Mouse (Mus musculus): Measurements from ENCODE around the gene Cacng7.

Cacng7 gene

GRCm38 (mm10) chr7:3338286-3338935 is 5.7 kb downstream of the Cacng7 start:
- no peak for DNase-seq (ENCODE audit: extremely low read depth, insufficient read length, low spot score)

GRCm38 (mm10) chr7:3339010-3339409 is 6.3 kb downstream of the Cacng7 start:
- DNase-seq (ENCODE audit: extremely low read depth, insufficient read length, low spot score), result no peak

- DNase-seq (ENCODE audit: extremely low read depth, insufficient read length, low spot score), result no peak
Observed at GRCm38 (mm10) chr7:3343861-3344260, 11.1 kb downstream of the Cacng7 start.

GRCm38 (mm10) chr7:3345301-3345700 is 12.5 kb downstream of the Cacng7 start:
- DNase-seq (ENCODE audit: extremely low read depth, insufficient read length, low spot score), result no peak

- DNase-seq (ENCODE audit: extremely low read depth, insufficient read length, low spot score), result no peak
Observed at GRCm38 (mm10) chr7:3347366-3348287, 14.9 kb downstream of the Cacng7 start.

GRCm38 (mm10) chr7:3348326-3348725 is 15.6 kb downstream of the Cacng7 start:
- no peak for DNase-seq (ENCODE audit: extremely low read depth, insufficient read length, low spot score)

- no peak for DNase-seq (ENCODE audit: extremely low read depth, insufficient read length, low spot score)
Observed at GRCm38 (mm10) chr7:3349775-3350174, 17.0 kb downstream of the Cacng7 start.

- no peak for DNase-seq (ENCODE audit: extremely low read depth, insufficient read length, low spot score)
Observed at GRCm38 (mm10) chr7:3351536-3351935, 18.8 kb downstream of the Cacng7 start.

- no peak for DNase-seq (ENCODE audit: extremely low read depth, insufficient read length, low spot score)
Observed at GRCm38 (mm10) chr7:3354850-3355249, 22.1 kb downstream of the Cacng7 start.

GRCm38 (mm10) chr7:3360678-3361077 is 27.9 kb downstream of the Cacng7 start:
- no peak for DNase-seq (ENCODE audit: extremely low read depth, insufficient read length, low spot score)

GRCm38 (mm10) chr7:3365547-3366279 is 33.0 kb downstream of the Cacng7 start:
- no peak for DNase-seq (ENCODE audit: extremely low read depth, insufficient read length, low spot score)

- DNase-seq (ENCODE audit: extremely low read depth, insufficient read length, low spot score), result no peak
Observed at GRCm38 (mm10) chr7:3366705-3367516, 34.2 kb downstream of the Cacng7 start.

- no peak for DNase-seq (ENCODE audit: extremely low read depth, insufficient read length, low spot score)
Observed at GRCm38 (mm10) chr7:3367569-3367968, 34.8 kb downstream of the Cacng7 start.

GRCm38 (mm10) chr7:3368311-3368710 is 35.6 kb downstream of the Cacng7 start:
- DNase-seq (ENCODE audit: extremely low read depth, insufficient read length, low spot score), result no peak

GRCm38 (mm10) chr7:3369189-3369588 is 36.4 kb downstream of the Cacng7 start:
- peak; percentile 15 for DNase-seq (ENCODE audit: extremely low read depth, insufficient read length, low spot score)

GRCm38 (mm10) chr7:3370407-3370806 is 37.7 kb downstream of the Cacng7 start:
- DNase-seq (ENCODE audit: extremely low read depth, insufficient read length, low spot score), result no peak

- DNase-seq (ENCODE audit: extremely low read depth, insufficient read length, low spot score), result no peak
Observed at GRCm38 (mm10) chr7:3372376-3372775, 39.6 kb downstream of the Cacng7 start.

- no peak for DNase-seq (ENCODE audit: extremely low read depth, insufficient read length, low spot score)
Observed at GRCm38 (mm10) chr7:3373754-3374153, 41.0 kb downstream of the Cacng7 start.

GRCm38 (mm10) chr7:3376831-3377230 is 44.1 kb downstream of the Cacng7 start:
- DNase-seq (ENCODE audit: extremely low read depth, insufficient read length, low spot score), result peak; percentile 56

- no peak for DNase-seq (ENCODE audit: extremely low read depth, insufficient read length, low spot score)
Observed at GRCm38 (mm10) chr7:3382123-3382522, 49.4 kb downstream of the Cacng7 start.

All from 3134 (cell line).